In genomic region chr15:97890017-97890416, GRCm38 (mm10) we compare ENCODE assay signal across 14 mouse cellular contexts. TPM values are rescaled to one million over a fixed set of nuclear protein-coding genes. Genes with fewer than 3 reads are reported as not detected.
A peak's percentile ranks its signal among the peaks of the same experiment; 100 is the strongest.
DNase-seq lines count a peak whose midpoint lies in the region; ATAC-seq lines count a peak whose summit lies in the region.
"Had no signal": no experiment of that assay in that cellular context is flagged by ENCODE, and none has a peak within 500 bp of the region (broad histone marks: within the 10 kb centered on the region; RNA-seq: fewer than 3 reads in every experiment).

No protein-coding gene starts in this region.

- H3K27ac ChIP-seq in kidney, embryonic 14.5 days (ENCODE audit: low read depth, low read length): no peak overlapping the region
- H3K27ac ChIP-seq in liver, embryonic 12.5 days: no peak overlapping the region
- H3K27ac ChIP-seq: embryonic facial prominence, embryonic 15.5 days; gastrocnemius, adult 2 months; hindbrain, embryonic 12.5 days; layer of hippocampus, adult 2 months; midbrain, embryonic 12.5 days had no signal

- 63% methylated on average over 11 of the region's 11 CpGs for WGBS in kidney, embryonic 14.5 days
- 60% methylated on average over 11 of the region's 11 CpGs for WGBS in liver, embryonic 12.5 days (ENCODE audit: insufficient replicate concordance)

- peak; percentile 45 for DNase-seq in adrenal gland, adult 8-10 months
- DNase-seq in adrenal gland, adult 18-20 months (ENCODE audit: low spot score in 2 of 2): no peak
- DNase-seq in kidney, adult 11 months: peak; percentile 71
- peak; percentile 37 to 47 for DNase-seq in adrenal gland, postnatal 36 days
- DNase-seq in thymus, postnatal 36 days: no peak
- DNase-seq: gastrocnemius, adult 2 months; lung, adult 18-20 months had no signal

- H3K4me1 ChIP-seq in kidney, embryonic 14.5 days (ENCODE audit: control insufficient read depth, insufficient read depth, low read length): no peaks in the 10 kb centered on the region
- peaks cover 13% of the 10 kb centered on the region for H3K4me1 ChIP-seq in liver, embryonic 12.5 days
- H3K4me1 ChIP-seq: hindbrain, embryonic 12.5 days; midbrain, embryonic 12.5 days had no signal

- no peaks in the 10 kb centered on the region for H3K27me3 ChIP-seq in kidney, embryonic 14.5 days (ENCODE audit: control insufficient read depth, insufficient read depth, low read length)
- H3K27me3 ChIP-seq in liver, embryonic 12.5 days (replicated peaks): peaks cover 8% of the 10 kb centered on the region
- H3K27me3 ChIP-seq: embryonic facial prominence, embryonic 15.5 days; hindbrain, embryonic 12.5 days; midbrain, embryonic 12.5 days had no signal

- no peak for ATAC-seq in kidney, embryonic 14.5 days (ENCODE audit: low FRiP score, low TSS enrichment)
- peak; percentile 37; the same call in 1 of the 2 replicates for ATAC-seq in megakaryocyte progenitor cell, adult 5-6 weeks (replicated peaks; ENCODE audit: poor library complexity)
- ATAC-seq in liver, embryonic 12.5 days: no peak

- no peaks in the 10 kb centered on the region for H3K9me3 ChIP-seq in kidney, embryonic 14.5 days (ENCODE audit: control insufficient read depth, low read length)
- no peaks in the 10 kb centered on the region for H3K9me3 ChIP-seq in liver, embryonic 12.5 days (replicated peaks)
- H3K9me3 ChIP-seq: embryonic facial prominence, embryonic 15.5 days; hindbrain, embryonic 12.5 days; midbrain, embryonic 12.5 days had no signal

- no peak overlapping the region for H3K4me3 ChIP-seq in kidney, embryonic 14.5 days (ENCODE audit: low read length)
- no peak overlapping the region for H3K4me3 ChIP-seq in liver, embryonic 12.5 days
- H3K4me3 ChIP-seq: embryonic facial prominence, embryonic 15.5 days; gastrocnemius, adult 2 months; hindbrain, embryonic 12.5 days; layer of hippocampus, adult 2 months; midbrain, embryonic 12.5 days had no signal

- H3K9ac ChIP-seq in kidney, embryonic 14.5 days (ENCODE audit: low read depth, low read length): no peak overlapping the region
- H3K9ac ChIP-seq in liver, embryonic 12.5 days: no peak overlapping the region
- H3K9ac ChIP-seq: embryonic facial prominence, embryonic 15.5 days; hindbrain, embryonic 12.5 days; midbrain, embryonic 12.5 days had no signal

- no peak overlapping the region for H3K4me2 ChIP-seq in kidney, embryonic 14.5 days (replicated peaks; ENCODE audit: low read depth, low read length)
- H3K4me2 ChIP-seq in liver, embryonic 12.5 days: no peak overlapping the region
- H3K4me2 ChIP-seq: embryonic facial prominence, embryonic 15.5 days; hindbrain, embryonic 12.5 days; midbrain, embryonic 12.5 days had no signal

- no peaks in the 10 kb centered on the region for H3K36me3 ChIP-seq in kidney, embryonic 14.5 days (ENCODE audit: control insufficient read depth, insufficient read depth, low read length)
- no peaks in the 10 kb centered on the region for H3K36me3 ChIP-seq in liver, embryonic 12.5 days
- H3K36me3 ChIP-seq: embryonic facial prominence, embryonic 15.5 days; hindbrain, embryonic 12.5 days; midbrain, embryonic 12.5 days had no signal

RNA-seq across cellular contexts. Expression of gene Vdr, which starts 20.4 kb away (rescaled TPM):
- total RNA-seq in adrenal gland, adult 8-10 months (2022): 10 to 100 TPM in 2 of 4 experiments, 1 to 10 TPM in 2; 5.2 to 26.1 (median 16.0) TPM
- total RNA-seq in adrenal gland, adult 18-20 months (2021): 10 to 100 TPM in 1 of 2 experiments, 1 to 10 TPM in 1; 6.3 to 21.2 TPM
- 1.4 and 2.8 TPM in 2 replicates for polyA plus RNA-seq in kidney, embryonic 14.5 days (2014; fragmentation: Nextera tagmentation; extraction: Ambion mirVana)
- 10 to 100 TPM in 1 of 2 experiments, 1 to 10 TPM in 1; 6.4 to 33.3 TPM for total RNA-seq in adrenal gland, postnatal 36 days (2021)
- total RNA-seq in megakaryocyte progenitor cell, adult 5-6 weeks (2015): 5.3 and 7.9 TPM in 2 replicates
- total RNA-seq in megakaryocyte progenitor cell, adult 5-6 weeks (2017): 1.7 and 1.9 TPM in 2 replicates
- 0.46 and 0.66 TPM in 2 replicates for polyA plus RNA-seq in liver, embryonic 12.5 days (2016; fragmentation: Nextera tagmentation; extraction: Ambion mirVana)

RNA-seq across cellular contexts. Expression of gene Hdac7, which starts 45.7 kb away (rescaled TPM):
- total RNA-seq in adrenal gland, adult 8-10 months (2022): 100 to 1,000 TPM in 2 of 4 experiments, 10 to 100 TPM in 2; 86.1 to 106 (median 96.2) TPM
- total RNA-seq in adrenal gland, adult 18-20 months (2021): 10 to 100 TPM; 29.7 to 55.2 TPM
- polyA plus RNA-seq in kidney, embryonic 14.5 days (2014; fragmentation: Nextera tagmentation; extraction: Ambion mirVana): 32.2 and 34.1 TPM in 2 replicates
- total RNA-seq in adrenal gland, postnatal 36 days (2021): 10 to 100 TPM; 63.5 to 67.2 TPM
- 22.1 and 29.2 TPM in 2 replicates for total RNA-seq in megakaryocyte progenitor cell, adult 5-6 weeks (2015)
- total RNA-seq in megakaryocyte progenitor cell, adult 5-6 weeks (2017): 12.6 and 14.0 TPM in 2 replicates
- polyA plus RNA-seq in liver, embryonic 12.5 days (2016; fragmentation: Nextera tagmentation; extraction: Ambion mirVana): 14.0 and 14.3 TPM in 2 replicates

Comparison
In these comparisons a context has a peak if more than half of its experiments do, and no peak if none do; other contexts are left out.
1. DNase-seq: peak in adrenal gland, adult 8-10 months (single experiment), kidney, adult 11 months (single experiment) and adrenal gland, postnatal 36 days (2 of 2); none in adrenal gland, adult 18-20 months (0 of 2) and thymus, postnatal 36 days (0 of 2).